Mouse (Mus musculus) limb, embryonic 13.5 days (tissue): Measurements from ENCODE around the gene Hdgfl1. TPM values are rescaled to one million over a fixed set of nuclear protein-coding genes. Genes with fewer than 3 reads are reported as not detected.

ENCODE experiments used
- ATAC-seq: fragments of 200-750 bp; cut with Nextera tagmentation; 2 replicates; pipeline ENCODE4 v1.8.0; 2017; ENCODE audit warnings: low read depth, moderate number of reproducible peaks, moderate TSS enrichment; ENCODE audit not compliant: low FRiP score
- H3K27ac ChIP-seq: fragments of 300-500 bp; sonication (generic); 2 replicates; pipeline ENCODE4 v1.5.1; 2015; ENCODE audit warnings: inconsistent platforms, mild to moderate bottlenecking, moderate library complexity
- H3K27me3 ChIP-seq: fragments of 300-500 bp; sonication (generic); 2 replicates; pipeline ENCODE4 v1.6.1; 2015; ENCODE audit warnings: mild to moderate bottlenecking, inconsistent platforms
- H3K36me3 ChIP-seq: fragments of 300-500 bp; sonication (generic); 2 replicates; pipeline ENCODE4 v1.6.1; 2015; ENCODE audit warnings: inconsistent platforms, mild to moderate bottlenecking, moderate library complexity
- H3K4me1 ChIP-seq: fragments of 300-500 bp; sonication (generic); 2 replicates; pipeline ENCODE4 v1.6.1; 2015; ENCODE audit warnings: inconsistent platforms
- H3K4me2 ChIP-seq: fragments of 300-500 bp; sonication (generic); replicated peaks from 2 replicates; pipeline ENCODE4 v1.6.1; 2015; ENCODE audit warnings: inconsistent platforms, mild to moderate bottlenecking, moderate library complexity
- H3K4me3 ChIP-seq: fragments of 300-500 bp; sonication (generic); 2 replicates; pipeline ENCODE4 v1.5.1; 2015; ENCODE audit warnings: moderate library complexity, mild to moderate bottlenecking, inconsistent platforms
- H3K9ac ChIP-seq: fragments of 300-500 bp; sonication (generic); 2 replicates; pipeline ENCODE4 v1.6.1; 2015; ENCODE audit warnings: mild to moderate bottlenecking, inconsistent platforms
- H3K9me3 ChIP-seq: fragments of 300-500 bp; sonication (generic); 2 replicates; pipeline ENCODE4 v1.6.1; 2016; ENCODE audit warnings: inconsistent platforms
- WGBS: fragments of 180-500 bp; shearing (Covaris S2); methylation state at CpG from one replicate; pipeline ENCODE4 v1.1.7; 2015; 5-methylcytosine and 5-hydroxymethylcytosine counted together
- polyA plus RNA-seq: library from polyadenylated mRNA; unstranded; fragments of >200 nt; fragmentation: Nextera tagmentation; extraction: Ambion mirVana; gene quantifications from 2 replicates; pipeline ENCODE4 v1.2.1, GENCODE M21; 2015

Hdgfl1 gene
- not detected in 2 replicates for polyA plus RNA-seq

DNA sequence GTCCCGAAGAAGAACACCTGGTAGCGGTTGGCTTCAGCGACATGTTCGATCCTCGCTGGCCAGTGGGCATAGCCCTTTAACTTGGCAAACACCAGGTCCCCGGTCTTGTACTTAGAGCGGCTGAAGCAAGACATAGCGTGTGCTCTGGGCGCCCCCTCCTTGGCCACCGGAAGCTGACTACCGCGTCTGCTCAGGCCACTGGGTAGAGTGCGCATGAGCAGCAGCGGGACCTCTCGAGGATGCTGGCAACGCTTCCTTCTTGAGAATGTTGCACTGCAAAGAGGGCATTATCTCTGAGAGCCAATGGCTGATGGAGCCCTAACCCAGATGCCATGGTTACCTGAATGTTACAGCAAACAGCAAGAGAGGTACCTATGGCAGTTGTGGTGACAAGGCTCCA lies at the start of gene Hdgfl1:
Gene Hdgfl1 (minus strand): TSS at position 211 of the 400 bp plus-strand sequence.
- H3K9ac ChIP-seq, result no peak within 1 kb of the TSS
- no peak within 1 kb of the TSS for H3K4me3 ChIP-seq
- no peak within 1 kb of the TSS for H3K27ac ChIP-seq
- no peak for ATAC-seq
- no peaks in the 10 kb centered on the region for H3K36me3 ChIP-seq
- no peaks in the 10 kb centered on the region for H3K27me3 ChIP-seq
- 94% methylated on average over 16 of the region's 16 CpGs for WGBS
- no peaks in the 10 kb centered on the region for H3K4me1 ChIP-seq
- no peaks in the 10 kb centered on the region for H3K9me3 ChIP-seq
- no peak within 1 kb of the TSS for H3K4me2 ChIP-seq

DNA sequence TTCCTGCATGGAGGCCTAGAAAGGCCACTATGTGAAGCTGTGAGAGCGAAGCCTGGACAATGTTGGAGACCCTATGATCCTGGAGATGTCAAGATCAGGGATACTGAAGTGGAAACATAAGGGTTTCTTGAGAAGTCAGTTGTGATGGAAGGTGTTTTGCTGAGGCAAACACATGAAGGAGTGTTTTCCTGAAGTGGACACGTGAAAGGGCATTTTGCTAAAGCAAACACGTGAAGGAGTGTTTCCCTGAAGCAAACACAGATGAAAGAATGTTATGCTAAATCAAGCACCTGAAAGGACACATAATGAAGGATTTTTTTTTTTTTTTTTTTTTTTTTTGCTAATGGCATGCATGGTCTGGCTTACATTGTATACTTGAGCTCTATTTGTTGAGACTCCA lies 25.5 kb upstream of the Hdgfl1 start:
- H3K9ac ChIP-seq, result no peak overlapping the region
- H3K27ac ChIP-seq, result no peak overlapping the region
- no peak for ATAC-seq
- no peaks in the 10 kb centered on the region for H3K36me3 ChIP-seq
- H3K4me3 ChIP-seq, result no peak overlapping the region
- H3K4me2 ChIP-seq, result no peak overlapping the region
- no peaks in the 10 kb centered on the region for H3K27me3 ChIP-seq
- no peaks in the 10 kb centered on the region for H3K4me1 ChIP-seq
- H3K9me3 ChIP-seq, result no peaks in the 10 kb centered on the region
- WGBS, result 86% methylated on average over 3 of the region's 3 CpGs

DNA sequence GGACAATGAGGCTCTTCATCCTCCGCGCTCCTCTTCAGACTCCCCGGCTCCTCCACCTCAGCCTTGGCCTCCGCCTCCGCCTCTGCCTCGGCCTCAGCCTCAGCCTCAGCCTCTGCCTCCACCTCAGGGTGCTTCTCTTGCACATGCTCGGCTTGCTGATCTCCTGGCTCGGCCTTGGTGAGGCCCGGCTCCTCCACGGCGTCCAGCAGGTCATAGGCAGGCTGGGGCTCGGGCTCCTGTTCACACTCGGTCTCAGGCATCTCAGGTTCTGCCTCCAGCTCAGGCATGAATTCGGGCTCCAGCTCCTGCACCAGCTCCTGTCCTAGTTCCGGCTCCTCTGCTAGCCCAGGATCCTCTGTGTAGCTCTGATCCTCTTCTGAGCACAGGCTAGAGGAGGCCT lies 541 bp downstream of the Hdgfl1 start:
- no peaks in the 10 kb centered on the region for H3K27me3 ChIP-seq
- H3K9me3 ChIP-seq, result no peaks in the 10 kb centered on the region
- H3K27ac ChIP-seq, result no peak overlapping the region
- ATAC-seq, result no peak
- no peak overlapping the region for H3K4me2 ChIP-seq
- H3K9ac ChIP-seq, result no peak overlapping the region
- no peaks in the 10 kb centered on the region for H3K4me1 ChIP-seq
- H3K36me3 ChIP-seq, result no peaks in the 10 kb centered on the region
- H3K4me3 ChIP-seq, result no peak overlapping the region
- 91% methylated on average over 15 of the region's 15 CpGs for WGBS

DNA sequence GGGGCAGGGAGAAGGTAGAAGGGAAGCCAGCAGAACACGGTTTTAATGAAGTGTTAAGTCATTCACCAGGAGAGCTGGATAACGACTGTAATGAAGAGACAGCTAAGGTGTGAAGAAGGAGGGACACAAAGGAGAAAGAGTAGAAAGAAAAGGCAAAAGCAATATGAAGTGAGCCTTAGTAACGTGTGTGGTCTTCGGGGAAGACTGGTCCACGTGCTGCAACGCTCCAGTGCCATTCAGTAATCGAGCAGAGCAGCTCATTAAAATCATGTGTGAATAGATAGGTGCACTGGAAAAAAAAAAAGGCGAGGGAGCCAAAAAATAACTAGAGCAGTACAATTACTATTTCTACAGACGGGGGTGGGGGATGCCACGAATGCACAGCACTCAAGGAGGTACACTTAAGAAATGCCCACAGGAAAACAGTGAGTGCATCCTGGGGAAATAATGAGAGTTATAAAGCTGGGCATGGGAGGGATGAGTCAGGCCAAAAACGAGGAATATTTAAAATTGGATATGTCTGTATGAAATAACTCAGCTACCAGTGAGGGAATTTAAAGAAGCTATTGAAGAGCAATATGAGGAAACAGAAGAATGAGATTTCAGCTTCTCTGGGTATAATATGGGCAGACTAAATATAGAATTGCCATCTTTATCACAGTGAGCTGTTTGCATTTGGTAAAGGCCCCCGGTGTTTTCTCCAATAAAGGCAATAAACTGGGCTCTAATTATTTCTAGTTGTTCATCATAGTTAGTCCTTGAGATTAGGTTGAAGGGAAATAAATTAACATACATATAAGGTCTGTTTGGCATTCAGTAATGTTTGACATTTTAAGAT lies 7.8 kb downstream of the Hdgfl1 start:
- Histone ChIP-seq H3K9ac (no peak overlapping the region), H3K36me3 (no peaks in the 10 kb centered on the region), H3K4me3 (no peak overlapping the region), H3K9me3 (no peaks in the 10 kb centered on the region), H3K4me1 (0 out of 2 replicates have a peak, but pooled peaks cover 5% of the 10 kb centered on the region), H3K27me3 (no peaks in the 10 kb centered on the region), H3K4me2 (no peak overlapping the region), H3K27ac (no peak overlapping the region)
- ATAC-seq, result no peak
- WGBS, result 35% methylated on average over 12 of the region's 12 CpGs

DNA sequence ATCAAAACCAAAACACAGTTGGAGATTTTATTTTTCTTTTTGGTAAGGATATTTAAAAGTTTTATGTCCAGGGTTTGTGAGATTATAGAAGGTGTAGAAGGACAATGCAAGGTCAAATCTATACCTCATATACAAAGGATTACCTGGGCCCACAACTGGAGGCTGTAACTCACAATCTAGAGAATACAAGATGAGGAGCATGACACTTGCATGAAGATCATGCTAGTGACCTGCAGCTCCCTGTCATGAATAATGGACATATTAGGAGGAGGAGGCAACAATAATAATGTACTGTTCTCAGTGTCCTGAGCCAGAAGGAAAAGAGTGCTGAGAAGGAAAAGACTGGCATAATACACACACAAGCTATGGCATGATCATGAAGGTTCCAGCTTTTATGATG lies 17.1 kb downstream of the Hdgfl1 start:
- H3K4me1 ChIP-seq, result no peaks in the 10 kb centered on the region
- H3K9me3 ChIP-seq, result no peaks in the 10 kb centered on the region
- H3K4me3 ChIP-seq, result no peak overlapping the region
- H3K27ac ChIP-seq, result no peak overlapping the region
- no peaks in the 10 kb centered on the region for H3K36me3 ChIP-seq
- no peak overlapping the region for H3K4me2 ChIP-seq
- no peaks in the 10 kb centered on the region for H3K27me3 ChIP-seq
- ATAC-seq, result no peak
- H3K9ac ChIP-seq, result no peak overlapping the region

DNA sequence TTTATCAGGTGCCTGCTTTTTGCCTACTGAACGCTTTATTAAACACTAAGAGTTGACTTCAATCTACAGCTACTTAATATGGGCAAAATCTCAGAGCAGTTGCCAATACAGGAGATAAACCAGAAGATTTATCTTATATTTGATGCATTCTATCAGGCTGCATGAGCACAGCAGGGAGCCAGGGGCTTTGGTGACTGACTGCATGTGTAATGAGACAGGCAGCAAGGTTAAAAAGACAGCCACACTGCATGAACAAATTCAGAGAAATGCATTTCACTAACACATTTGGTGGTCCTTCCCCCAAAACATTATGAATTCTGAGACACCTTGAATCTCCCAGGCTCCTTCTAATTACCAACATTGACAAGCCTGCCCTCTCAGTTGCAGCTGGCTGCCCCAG lies 17.6 kb downstream of the Hdgfl1 start:
- WGBS, result 96% methylated on average over 1 of the region's 1 CpGs
- H3K4me3 ChIP-seq, result no peak overlapping the region
- H3K36me3 ChIP-seq, result no peaks in the 10 kb centered on the region
- H3K27ac ChIP-seq, result no peak overlapping the region
- H3K9ac ChIP-seq, result no peak overlapping the region
- no peaks in the 10 kb centered on the region for H3K27me3 ChIP-seq
- no peaks in the 10 kb centered on the region for H3K4me1 ChIP-seq
- ATAC-seq, result no peak
- H3K4me2 ChIP-seq, result no peak overlapping the region
- H3K9me3 ChIP-seq, result no peaks in the 10 kb centered on the region

DNA sequence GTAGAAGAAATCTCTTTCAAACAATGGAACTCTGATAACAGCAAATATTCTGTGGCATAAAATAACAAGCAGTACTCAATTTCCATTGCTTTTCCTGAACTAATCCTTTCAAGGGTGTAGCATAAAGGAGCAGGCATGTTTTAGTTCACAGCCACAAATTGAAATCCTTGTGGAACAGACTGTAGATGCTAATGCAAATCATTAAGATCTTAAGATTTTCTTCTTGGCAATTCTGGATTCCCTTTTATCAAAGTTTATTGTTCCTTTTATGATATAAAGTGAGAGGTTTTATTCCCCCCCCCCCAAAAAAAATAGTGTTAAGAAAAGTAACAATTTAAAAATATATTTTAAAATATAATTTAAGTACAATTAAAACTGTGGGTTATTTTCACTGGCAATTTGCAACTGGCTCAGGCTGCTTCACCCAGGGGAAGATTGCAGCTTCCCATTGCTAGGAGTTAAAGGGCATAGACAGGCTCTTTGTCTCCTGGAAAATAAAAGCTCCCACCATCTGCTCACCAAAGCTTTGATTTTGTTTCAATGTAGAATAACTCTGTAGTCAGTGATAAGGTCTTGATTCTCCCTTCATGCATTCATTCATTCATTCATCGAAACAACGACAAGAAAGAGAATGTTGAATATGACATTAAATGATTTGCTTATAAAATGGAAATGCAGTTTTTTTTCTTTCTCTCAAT lies 24.1 kb downstream of the Hdgfl1 start:
- Histone ChIP-seq H3K4me2 (no peak overlapping the region), H3K27me3 (no peaks in the 10 kb centered on the region), H3K4me3 (no peak overlapping the region), H3K4me1 (no peaks in the 10 kb centered on the region), H3K36me3 (no peaks in the 10 kb centered on the region), H3K9ac (no peak overlapping the region), H3K27ac (no peak overlapping the region), H3K9me3 (no peaks in the 10 kb centered on the region)
- ATAC-seq, result no peak
- 97% methylated on average over 2 of the region's 2 CpGs for WGBS

DNA sequence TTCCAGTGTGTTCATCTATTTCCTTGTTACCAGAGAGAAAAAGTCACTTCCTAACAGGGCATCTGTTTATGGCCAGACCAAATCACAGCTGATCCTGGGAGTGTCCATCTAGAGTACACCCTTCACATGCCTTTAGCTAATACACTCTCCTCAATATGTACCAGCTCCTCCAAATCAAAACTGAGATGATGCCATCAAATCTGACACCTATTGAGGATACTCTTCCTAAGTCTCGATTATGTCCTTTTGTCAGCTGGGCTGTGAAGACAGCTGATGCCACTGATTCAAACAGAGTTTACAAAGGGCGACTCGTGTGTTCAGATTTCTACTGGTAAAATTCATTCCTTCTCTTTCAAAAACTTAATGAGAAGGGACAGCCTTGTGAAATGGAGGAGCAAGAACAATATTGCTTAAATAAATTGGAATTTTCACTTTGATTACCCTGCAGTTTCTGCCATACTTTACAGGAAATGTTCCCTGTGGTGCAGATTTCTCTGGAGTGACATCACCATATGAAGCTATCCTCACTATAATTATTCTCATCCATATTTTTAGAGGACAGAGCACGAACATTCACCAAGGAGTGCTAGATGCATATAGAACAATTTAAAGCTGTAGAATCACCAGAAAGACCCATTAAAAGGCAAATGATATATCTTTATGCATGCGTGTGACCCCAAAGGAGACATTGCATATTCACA lies 24.8 kb downstream of the Hdgfl1 start:
- no peaks in the 10 kb centered on the region for H3K4me1 ChIP-seq
- no peak overlapping the region for H3K9ac ChIP-seq
- H3K4me3 ChIP-seq, result no peak overlapping the region
- H3K4me2 ChIP-seq, result no peak overlapping the region
- H3K27ac ChIP-seq, result no peak overlapping the region
- WGBS, result 86% methylated on average over 5 of the region's 5 CpGs
- H3K36me3 ChIP-seq, result no peaks in the 10 kb centered on the region
- no peaks in the 10 kb centered on the region for H3K27me3 ChIP-seq
- ATAC-seq, result no peak
- H3K9me3 ChIP-seq, result no peaks in the 10 kb centered on the region

DNA sequence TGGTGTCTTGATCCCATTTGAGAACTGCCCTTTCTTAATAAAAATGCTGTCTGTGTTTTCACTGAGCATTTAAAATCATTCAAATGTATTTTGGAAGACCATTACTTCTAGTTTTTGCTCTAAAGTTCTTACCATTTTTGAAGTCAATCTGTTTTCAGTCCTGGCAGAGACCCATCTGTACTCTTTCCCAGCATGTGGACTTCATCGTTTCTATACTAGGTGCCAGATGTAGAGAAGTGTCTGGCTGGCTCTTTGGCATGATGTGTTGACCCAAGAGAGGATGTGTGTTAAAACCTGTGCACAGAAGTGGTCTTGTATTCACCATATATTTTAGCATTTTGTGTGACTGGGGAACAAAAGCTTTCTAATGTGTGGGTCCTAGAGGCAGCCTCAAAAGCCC lies 25.9 kb downstream of the Hdgfl1 start:
- H3K9ac ChIP-seq, result no peak overlapping the region
- 41% methylated on average over 1 of the region's 1 CpGs for WGBS

DNA sequence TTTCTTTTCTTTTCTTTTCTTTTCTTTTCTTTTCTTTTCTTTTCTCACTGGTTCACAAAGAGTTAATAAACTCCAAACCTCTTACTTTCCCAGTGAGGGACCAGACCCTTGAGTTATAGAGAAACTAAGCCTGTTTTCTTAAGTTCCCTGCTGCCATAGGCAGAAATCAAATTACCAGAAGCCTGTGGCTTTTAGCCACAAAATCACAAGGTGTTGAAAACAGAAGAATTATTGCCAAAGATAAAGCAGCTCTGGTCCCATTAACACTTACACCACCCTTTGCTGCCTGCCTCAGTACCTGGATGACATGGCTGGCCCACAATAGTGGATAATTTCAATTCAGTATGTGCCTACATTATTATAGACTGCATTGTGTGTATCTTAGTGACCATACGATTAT lies 35.0 kb downstream of the Hdgfl1 start:
- H3K27ac ChIP-seq, result no peak overlapping the region
- H3K27me3 ChIP-seq, result no peaks in the 10 kb centered on the region
- 39% methylated on average over 1 of the region's 1 CpGs for WGBS
- H3K4me2 ChIP-seq, result no peak overlapping the region
- H3K9ac ChIP-seq, result no peak overlapping the region
- H3K4me1 ChIP-seq, result no peaks in the 10 kb centered on the region
- no peaks in the 10 kb centered on the region for H3K9me3 ChIP-seq
- ATAC-seq, result no peak
- no peak overlapping the region for H3K4me3 ChIP-seq
- H3K36me3 ChIP-seq, result no peaks in the 10 kb centered on the region

More for the DNA sequence above, 25.9 kb downstream of the Hdgfl1 start:
- H3K36me3 ChIP-seq, result no peaks in the 10 kb centered on the region
- no peaks in the 10 kb centered on the region for H3K27me3 ChIP-seq
- no peak for ATAC-seq
- H3K4me1 ChIP-seq, result no peaks in the 10 kb centered on the region
- H3K9me3 ChIP-seq, result no peaks in the 10 kb centered on the region
- no peak overlapping the region for H3K4me3 ChIP-seq
- H3K27ac ChIP-seq, result no peak overlapping the region
- H3K4me2 ChIP-seq, result no peak overlapping the region

DNA sequence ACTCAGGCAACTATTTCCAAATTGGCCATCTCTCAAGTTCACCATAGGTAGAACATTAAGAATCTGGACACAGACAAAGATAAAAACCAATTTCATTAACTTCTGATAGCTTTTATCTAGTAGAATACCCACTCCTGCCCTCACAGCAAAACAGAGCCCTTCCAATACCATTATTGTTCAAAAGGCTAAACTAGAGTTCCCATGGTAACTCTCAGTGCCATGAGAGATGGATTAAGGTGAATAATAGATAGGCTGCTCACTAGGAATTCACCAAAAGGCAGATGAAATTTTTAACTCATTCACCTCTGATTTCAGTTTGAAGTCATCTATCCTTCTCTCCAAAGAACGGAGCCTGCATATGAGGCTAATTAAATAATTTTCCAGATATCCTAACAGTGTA lies 45.7 kb downstream of the Hdgfl1 start:
- no peak overlapping the region for H3K27ac ChIP-seq
- no peaks in the 10 kb centered on the region for H3K36me3 ChIP-seq
- peaks cover 6% of the 10 kb centered on the region; the same call in 1 of the 2 replicates for H3K4me1 ChIP-seq
- ATAC-seq, result no peak
- H3K9ac ChIP-seq, result no peak overlapping the region
- no peaks in the 10 kb centered on the region for H3K27me3 ChIP-seq
- 91% methylated on average over 1 of the region's 1 CpGs for WGBS
- no peak overlapping the region for H3K4me2 ChIP-seq
- H3K4me3 ChIP-seq, result no peak overlapping the region
- H3K9me3 ChIP-seq, result no peaks in the 10 kb centered on the region

DNA sequence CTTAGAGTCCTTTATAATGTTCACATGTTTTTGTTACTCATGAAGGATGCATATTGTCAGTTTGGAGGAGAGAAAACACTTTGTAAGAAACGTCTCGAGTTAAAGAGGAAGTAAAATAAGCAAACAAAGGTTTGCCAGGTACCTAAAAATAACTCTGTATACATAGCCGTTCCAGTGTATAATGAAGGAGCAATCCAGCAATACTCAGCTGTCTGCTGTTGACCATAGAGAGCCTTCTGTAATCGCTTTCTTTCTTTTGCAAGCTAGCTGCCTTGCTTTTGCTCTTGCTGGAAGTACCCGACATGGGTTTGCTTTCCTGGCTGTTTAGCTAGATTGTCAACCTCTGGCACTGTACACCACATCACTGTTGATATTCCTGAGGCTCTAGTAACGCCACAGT lies 48.6 kb downstream of the Hdgfl1 start:
- H3K36me3 ChIP-seq, result no peaks in the 10 kb centered on the region
- H3K4me2 ChIP-seq, result no peak overlapping the region
- no peak overlapping the region for H3K9ac ChIP-seq
- peaks cover 11% of the 10 kb centered on the region for H3K4me1 ChIP-seq
- no peak for ATAC-seq
- H3K27me3 ChIP-seq, result no peaks in the 10 kb centered on the region
- no peaks in the 10 kb centered on the region for H3K9me3 ChIP-seq
- 60% methylated on average over 6 of the region's 6 CpGs for WGBS
- no peak overlapping the region for H3K27ac ChIP-seq
- no peak overlapping the region for H3K4me3 ChIP-seq
